Mouse (Mus musculus) brain, adult 2 months (tissue): ENCODE measurements around the gene Ahnak.

Experiments used
- DNase-seq: peaks from one replicate; pipeline ENCODE4 v3.0.0; 2011; ENCODE audit warnings: low read depth, low spot score

The Ahnak gene

DNA sequence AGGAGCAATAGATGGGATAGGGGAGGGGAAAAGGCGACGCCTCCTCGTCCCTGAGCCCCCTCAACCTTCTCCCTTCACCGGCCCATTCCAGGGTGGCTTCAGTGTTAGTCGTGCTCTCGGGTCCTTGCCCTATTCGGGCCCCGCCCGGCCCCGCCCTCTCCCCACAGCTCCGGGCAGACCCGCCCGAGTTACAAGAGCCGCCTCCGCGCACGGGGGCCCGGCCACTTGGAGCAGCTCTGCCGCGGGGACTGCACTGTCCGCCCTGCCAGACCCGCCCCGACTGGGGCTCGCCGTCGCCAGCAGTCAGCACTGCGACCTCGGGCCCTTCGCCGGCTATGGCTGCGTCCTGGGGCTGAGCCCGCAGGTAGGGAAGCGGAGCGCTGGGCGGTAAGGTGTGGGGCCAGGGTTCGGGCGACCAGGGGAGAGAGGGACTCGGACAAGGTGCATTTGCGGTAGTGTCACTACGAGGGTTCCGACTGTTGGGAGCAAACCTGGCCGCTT, at the start of gene Ahnak:
TSS of gene Ahnak (plus strand) at position 219 of the 501 bp plus-strand sequence.
- DNase-seq = no peak

DNA sequence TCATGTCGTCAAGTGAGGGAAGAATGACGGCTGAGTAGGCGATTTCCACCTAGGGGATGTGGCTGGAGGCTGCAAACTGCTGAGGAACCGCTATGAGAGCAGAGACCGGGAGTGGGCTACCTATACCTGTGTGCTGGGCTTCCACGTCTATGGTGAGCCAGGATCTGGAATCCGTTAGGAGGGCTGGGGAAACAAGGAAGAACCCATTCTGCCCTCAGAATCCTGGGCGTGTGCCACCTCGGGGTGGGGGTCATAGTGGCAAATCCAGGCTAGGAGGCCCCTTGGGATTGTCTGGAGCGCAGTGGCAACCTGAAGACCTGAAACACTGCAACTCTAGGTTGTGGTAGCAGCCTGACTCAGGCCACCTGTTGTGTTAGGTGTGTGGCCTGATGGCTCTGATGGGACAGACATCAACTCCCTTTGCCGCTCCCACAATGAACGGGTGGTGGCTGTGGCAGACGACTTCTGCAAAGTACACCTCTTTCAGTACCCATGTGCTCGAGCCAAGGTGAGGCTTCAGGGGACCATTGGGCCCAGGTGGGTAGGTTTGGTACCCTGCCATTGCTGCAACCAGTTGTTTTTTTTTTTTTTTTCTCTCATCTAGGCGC, 48.5 kb upstream of the Ahnak start:
- no peak for DNase-seq

DNA sequence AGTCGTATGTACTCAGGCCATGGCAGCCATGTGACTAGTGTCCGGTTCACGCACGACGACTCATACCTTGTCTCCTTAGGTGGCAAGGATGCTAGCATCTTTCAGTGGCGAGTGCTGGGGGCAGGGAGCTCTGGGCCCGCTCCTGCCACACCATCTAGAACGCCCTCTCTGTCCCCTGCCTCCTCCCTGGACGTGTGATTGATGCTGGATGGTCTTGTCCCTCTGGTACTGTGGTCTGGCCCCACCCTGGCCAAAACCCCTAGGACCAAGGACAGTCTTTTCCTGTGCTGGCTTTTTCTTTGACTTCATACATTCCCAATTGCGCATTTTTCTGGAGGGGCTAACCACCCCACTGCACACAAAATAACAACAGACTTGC, 48.0 kb upstream of the Ahnak start:
- no peak for DNase-seq

DNA sequence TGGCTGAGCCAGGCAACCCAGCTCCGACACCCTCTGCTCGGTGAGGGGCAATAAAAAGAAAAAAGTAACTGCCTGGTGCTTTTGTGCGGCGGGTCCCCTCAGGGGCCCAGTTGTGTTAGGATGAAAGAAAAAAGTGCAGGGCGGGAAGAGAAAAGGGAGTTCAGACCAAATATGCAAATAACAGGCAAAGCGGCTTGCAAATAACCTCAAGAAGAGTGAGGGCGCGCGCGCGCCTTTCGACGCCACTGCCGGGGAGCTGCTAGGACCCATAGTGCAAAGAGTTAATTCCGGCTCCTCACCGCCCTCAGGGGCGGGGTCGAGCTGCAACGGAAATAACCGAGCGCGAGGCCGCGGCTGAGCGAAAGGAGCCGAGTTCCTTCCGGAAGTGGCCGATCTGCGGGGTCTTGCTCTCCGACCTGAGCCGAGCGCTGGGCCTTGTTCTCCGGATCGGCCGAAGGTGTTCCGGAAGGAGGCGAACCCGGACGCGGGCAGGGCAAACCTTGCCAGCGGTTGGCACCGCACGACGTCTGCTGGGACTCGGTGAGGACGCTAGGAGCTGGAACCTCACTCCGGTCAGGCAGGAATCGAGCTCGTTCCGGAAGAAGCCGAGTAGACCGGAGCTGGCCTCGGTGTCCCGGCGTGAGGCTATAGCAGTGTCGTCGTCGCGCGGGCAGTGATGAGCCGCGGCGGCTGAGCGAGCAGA, 47.4 kb upstream of the Ahnak start, which contains the start of gene Mta2:
TSS of gene Mta2 (plus strand) at position 361 of the 703 bp plus-strand sequence.
- peak; percentile 98 for DNase-seq

DNA sequence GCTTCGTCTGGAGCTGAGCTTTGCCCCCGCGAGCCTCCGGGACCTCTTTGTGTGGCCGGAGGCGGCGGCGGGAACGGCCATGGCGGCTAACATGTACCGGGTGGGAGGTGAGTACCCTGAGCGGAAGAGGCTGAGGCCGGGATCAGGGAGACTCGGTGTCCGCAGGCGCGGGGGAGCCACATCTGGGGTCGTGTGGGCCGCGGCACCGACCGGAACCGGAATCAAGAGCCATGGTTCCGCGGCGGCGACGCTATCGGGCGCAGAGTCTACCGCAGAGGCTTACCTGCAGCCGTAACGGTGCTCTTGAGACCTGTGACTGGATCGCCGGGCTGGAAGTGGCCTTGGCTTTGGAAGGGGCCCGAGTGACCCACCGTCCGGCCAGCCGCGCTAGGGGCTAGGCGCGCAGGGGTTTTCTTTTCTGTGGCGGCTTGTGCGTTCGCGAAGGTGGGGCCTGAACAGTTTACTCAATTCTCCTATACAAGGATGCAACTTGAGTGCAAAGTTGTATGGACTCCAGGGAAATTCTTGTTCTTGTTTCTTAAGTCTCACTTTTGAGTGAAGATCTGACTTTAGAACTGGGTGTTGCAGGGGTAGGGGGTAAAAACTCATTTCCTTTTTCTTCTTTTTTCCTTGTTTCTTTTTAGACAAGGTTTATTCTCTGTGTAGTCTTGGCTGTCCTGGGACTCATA, 46.7 kb upstream of the Ahnak start:
- peak; percentile 73 for DNase-seq

DNA sequence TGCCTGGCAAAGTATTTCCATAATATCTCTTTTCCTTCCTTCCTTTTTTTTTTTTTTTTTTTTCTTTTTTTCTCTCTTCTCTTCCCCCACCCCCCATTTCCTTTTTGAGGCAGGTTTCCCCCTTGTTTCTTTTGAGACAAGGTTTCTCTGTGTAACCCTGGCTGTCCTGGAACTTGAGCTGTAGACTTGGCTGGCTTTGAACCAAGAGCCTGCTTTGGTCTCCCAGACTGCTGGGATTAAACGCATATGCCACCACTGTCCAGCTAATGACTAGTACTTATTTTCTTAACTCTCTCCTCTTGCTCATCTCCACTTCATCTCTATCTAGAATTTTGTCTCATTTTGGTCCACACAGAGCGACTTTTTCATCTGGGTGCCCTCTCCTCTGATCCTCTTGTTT, 46.0 kb upstream of the Ahnak start:
- DNase-seq = no peak

DNA sequence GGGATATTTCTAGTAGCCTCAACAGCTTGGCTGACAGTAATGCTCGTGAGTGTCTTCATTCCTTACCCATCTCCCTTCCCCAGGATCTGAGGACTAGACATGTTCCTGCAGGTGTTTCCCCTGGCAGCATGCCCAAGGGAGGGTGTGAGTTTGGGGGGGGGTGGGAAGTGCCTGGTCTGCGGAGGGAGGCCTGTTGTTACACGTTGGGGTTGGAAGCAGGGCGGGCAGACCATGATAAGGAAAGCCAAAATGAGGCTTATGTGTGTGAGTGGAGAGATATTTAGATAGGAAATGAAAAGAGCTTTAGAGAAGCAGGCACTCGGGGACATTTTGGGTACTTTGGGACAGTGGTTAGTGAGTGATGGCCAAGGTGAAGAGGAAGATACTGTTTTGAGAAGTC, 45.0 kb upstream of the Ahnak start:
- DNase-seq = no peak

DNA sequence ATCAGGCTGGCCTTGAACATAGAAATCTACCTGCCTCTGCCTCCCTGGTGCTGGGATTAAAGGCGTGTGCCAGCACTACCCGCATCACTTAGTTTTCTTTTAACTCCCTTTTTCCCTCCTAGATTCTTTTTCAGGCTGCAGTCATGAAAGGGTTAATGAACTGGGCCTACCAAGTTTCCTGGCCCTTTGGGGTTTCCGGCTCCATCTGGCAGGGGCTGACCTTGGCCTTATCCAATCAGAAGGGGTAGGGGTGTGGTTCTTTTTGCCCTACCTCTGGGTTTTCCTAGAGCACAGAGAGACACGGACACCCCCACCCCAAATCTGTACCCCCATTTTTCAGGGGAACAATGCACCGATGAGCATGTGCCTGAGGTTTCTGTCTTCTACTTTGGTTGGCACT, 44.3 kb upstream of the Ahnak start:
- DNase-seq = peak; percentile 55

DNA sequence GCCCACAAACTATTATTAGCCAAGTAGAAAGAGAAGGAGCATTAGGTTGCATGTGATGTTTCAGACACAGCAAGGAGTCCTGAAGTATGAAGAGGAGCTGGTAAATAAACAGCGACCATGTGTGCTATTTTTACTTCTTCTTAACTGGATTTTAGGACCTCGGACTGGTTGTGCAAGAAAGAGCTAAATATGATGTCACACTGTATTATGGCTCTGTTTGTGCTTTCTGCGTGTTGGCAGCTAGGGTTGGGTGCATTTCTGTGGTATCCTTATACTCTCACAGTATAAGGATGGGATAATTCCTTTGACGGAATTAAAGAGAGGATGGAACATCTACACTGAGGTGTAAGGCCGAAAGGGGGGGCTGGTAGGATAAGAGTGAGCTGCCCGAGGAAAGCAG, 43.8 kb upstream of the Ahnak start:
- no peak for DNase-seq

DNA sequence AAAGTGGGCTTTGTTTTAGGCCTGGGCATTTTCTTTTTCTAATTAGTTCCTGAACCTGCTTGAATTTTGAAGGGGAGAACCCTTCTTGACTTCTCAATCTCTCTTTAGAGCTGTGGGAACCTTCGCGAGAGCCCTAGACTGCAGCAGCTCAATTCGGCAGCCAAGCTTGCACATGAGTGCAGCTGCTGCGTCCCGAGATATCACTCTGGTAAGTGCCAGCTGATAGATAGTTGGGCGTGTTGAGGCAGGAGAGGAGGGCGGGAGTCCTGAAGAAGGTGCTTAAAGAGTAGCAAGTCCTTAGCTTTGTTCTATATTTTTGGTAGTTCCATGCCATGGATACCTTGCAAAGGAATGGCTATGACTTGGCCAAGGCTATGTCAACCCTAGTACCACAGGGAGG, 42.2 kb upstream of the Ahnak start:
- DNase-seq = no peak

DNA sequence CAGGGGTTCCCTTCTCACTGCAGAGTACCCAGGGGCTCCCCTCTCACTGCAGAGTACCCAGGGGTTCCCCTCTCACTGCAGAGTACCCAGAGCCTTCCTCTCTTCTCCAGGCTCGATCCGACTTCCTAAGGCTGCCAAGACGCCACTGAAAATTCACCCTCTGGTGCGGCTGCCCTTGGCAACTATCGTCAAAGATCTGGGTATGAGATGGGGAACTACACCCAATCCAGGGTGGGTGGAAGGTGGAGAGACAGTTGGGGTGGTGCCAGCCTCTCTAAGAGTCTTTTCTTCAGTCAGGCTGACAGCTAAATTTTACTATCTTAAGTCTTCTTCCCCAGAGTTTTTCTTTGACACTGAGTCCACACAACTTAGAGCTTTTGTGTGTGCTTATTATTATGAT, 38.9 kb upstream of the Ahnak start:
- no peak for DNase-seq

DNA sequence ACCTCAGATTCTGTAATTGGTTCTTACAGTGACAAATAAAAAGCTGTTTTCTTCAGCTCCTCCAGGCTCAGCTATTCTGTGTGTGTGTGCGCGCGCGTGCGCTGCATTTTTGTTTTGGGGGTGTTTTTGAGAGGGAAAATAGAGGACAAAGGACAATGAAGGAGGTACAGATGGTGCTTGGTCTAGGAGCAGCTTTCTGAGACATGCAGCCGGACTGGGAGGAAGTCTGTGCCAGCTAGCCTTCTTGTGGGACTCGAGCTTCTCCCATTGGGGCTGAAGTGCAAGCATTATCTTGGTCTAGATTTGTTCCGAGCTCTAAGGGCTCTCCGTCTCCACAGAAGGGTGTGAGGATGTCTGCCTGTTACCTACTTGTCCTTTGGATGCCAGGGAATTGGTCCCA, 36.8 kb upstream of the Ahnak start:
- no peak for DNase-seq

DNA sequence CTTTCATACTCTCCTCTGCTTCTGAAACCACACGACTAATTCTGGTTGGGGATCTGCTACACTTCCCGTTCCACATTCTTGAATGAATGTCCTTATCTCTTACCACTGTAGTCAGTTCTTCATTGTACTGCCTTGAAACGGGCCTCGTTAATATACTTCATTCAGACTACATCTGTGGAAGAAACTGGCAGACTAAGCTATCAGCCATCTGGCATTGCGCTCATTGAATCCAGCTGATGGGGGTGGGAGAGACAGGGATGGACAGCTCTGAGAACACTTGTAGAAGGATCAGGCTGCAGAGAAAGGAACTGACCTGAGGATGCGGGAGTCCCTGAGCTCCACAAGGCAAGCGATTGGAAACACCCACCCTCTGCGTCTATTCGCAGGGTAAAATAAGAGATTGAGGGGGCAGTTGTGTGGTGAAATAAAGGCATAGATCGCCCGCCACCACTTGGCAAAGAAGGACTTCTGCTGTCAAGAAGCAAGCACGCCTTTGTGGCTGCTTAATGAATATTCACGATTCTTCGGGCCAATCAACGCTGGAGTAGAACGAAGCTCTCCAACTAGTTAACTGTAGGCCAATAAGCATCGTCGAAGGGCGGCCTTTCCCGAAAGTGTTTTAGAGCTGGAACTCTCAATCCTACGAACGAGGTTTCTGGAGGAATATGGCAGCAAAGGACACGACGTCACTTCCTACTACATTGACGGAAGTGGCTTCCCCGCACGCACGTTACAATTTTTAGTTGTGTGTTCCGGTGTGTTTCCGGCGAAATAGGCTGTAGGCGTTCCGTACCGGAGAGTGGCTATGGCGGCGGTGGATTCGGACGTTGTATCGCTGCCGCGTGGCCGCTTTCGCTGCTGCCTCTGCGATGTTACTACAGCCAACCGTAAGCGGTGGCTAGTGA, 35.7 kb upstream of the Ahnak start, which contains the start of gene Tut1:
TSS of gene Tut1 (plus strand) at position 713 of the 905 bp plus-strand sequence.
- peak; percentile 99 for DNase-seq

DNA sequence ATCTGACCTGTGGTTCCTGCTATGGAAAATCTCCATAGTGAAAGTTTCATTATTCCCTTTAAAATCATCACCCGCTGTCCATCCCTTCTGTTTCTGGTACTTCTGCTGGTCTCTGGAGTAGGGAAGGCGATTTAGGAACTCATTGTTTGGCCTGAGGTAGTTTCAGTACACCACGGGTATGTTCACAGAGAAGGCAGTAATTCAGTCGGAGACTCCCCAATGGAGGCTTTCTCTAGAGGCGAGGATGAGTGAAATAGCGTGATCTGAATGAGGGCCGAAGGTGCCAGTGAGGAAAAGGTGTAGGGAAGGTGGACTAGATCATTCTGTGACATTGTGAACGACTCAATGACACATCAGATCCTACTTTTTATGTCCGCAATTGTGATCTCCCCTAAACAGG, 34.9 kb upstream of the Ahnak start:
- no peak for DNase-seq

DNA sequence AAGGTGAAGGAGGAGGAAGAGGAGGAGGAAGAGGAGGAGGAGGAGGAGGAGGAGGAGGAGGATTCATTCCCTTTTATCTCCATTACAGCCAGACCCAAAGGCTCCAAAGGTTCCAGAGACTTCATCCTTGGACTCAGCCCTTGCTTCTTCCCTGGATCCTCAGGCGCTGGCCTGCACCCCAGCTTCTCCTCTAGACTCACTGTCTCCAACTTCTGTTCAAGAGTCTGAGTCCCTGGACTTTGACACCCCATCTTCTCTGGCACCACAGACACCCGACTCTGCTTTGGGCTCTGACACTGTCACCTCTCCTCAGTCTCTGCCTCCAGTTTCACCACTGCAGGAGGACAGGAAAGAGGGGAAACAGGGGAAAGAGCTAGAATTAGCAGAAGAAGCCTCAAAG, 26.8 kb upstream of the Ahnak start:
- no peak for DNase-seq

DNA sequence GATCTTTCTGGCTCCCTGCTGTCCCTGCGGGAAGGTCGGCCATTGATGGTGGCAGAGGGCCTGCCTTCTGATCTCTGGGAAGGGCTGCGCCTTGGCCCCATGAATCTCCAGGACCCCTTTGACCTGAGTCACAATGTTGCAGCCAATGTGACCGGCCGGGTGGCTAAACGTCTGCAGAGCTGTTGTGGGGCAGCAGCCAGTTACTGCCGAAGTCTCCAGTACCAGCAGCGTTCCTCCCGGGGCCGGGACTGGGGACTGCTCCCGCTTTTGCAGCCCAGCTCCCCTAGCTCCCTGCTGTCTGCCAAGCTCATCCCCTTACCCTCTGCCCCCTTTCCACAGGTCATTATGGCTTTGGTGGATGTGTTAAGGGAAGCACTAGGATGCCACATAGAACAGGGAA, 24.0 kb upstream of the Ahnak start:
- DNase-seq = no peak

DNA sequence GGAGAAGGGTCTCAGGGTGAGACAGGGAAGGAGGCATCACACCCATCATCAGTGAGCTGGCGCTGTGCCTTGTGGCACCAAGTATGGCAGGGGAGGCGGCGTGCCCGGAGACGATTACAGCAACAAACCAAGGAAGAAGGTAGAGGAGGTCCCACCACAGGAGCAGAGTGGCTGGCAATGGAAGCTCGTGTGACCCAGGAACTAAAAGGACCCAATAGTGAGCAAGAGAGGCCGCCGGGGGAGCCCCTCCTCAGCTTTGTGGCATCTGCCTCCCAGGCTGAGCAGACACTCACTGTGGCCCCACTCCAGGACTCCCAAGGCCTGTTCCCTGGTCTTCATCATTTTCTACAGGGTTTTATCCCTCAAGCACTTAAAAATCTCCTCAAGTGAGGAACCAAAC, 23.3 kb upstream of the Ahnak start:
- DNase-seq = no peak

DNA sequence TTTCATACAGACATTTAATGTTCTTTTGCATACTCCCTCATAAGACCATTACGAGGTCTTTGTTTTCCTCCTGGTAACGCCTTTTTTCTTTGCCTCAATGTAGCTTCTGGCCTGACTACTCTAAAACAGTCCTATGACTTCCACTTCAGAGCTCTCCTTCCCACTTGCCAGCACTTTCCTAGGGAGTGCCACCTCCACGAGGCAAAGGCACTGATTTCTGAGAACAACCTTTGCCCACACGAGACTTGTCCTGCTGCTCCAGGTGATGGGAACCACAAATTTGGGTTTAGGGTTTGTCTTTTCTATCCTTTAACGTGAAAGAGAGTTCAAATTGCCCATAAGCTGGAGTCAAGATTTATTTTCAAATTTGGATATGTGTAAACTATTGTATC, 22.9 kb upstream of the Ahnak start:
- no peak for DNase-seq

DNA sequence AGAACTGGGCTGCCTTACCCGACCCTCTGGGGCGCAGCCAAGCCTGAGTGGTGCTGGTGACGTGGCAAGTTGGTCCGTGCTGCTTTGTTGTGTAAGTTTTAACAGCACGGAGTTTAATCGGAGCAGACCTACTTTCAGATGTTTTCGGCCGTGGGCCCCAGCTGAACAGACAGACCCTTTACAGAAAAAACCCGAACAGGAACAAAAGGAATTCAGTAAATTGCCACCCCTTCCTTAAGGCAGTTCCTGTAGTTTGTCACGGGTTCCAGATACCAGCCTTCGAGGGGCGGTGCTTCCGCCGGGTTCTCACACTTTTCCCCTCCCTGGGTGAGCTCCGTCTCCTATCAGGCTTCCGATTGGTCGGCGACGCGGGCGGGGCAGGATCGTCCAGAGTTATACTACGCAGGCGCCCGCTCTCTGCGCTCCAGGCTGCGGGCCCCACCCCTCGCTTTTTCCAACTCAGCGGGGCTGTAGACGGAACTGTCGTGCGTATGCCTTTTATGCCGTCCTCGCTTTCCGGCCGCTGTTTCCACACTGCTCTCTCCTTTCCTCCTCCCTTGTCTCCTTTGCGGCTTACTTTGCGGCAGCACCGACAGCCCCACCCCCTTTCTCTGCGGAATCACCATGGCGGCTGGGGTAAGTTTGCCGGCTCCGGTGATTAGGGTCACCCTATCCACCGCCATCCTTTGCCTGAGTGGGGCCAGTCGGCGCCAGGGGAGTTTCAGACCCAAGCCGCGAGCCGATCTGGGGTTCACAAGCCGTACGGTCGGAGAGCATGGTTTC, 22.3 kb upstream of the Ahnak start, which contains the start of gene Eef1g:
TSS of gene Eef1g (plus strand) at position 452 of the 783 bp plus-strand sequence.
- DNase-seq = peak; percentile 100

DNA sequence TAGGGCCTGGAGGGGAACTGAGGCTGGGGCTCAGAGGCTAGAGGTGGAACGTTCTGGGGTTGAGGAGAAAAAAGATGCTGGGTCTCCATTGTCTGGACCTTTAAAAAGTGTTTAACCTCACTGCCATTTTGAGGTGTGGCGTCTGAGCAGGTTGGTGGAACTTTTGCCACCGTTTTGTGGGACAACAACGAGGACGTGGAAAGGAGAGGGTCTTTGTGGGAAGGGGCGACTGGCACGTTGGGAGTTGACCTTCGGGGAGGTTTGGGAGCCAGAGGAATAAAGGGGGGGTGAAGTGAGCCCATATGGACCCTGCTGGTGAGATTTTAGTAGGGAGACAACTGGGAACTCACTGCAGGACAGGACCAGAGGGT, 21.7 kb upstream of the Ahnak start:
- no peak for DNase-seq

DNA sequence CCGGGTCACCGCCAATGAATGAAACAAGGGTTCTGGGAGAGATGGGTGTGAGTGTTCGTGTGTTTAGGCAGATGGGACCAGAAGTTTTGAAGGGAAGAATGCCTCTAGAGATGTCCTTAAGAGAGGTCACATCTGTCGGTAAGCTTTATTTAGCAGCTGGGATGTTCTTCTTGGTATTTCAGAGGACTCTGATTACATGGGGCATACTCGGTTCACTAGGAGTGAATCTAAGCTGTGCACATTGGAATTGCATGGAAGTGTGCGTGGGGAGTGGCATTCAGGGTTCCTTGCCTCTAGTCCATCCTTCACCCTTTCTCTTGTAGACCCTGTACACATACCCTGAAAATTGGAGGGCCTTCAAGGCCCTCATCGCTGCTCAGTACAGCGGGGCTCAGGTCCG, 21.2 kb upstream of the Ahnak start:
- DNase-seq = no peak
